Mouse (Mus musculus) forebrain, postnatal 0 days (tissue): Measurements from ENCODE around the gene Etv2. TPM values are rescaled to one million over a fixed set of nuclear protein-coding genes. Genes with fewer than 3 reads are reported as not detected.

Experiments used
- ATAC-seq: fragments of 200-750 bp; cut with Nextera tagmentation; 2 replicates; pipeline ENCODE4 v1.8.0; 2017; ENCODE audit warnings: mild to moderate bottlenecking, moderate library complexity
- DNase-seq: peaks from one replicate; pipeline ENCODE4 v3.0.0-alpha.2; 2015
- H3K27ac ChIP-seq: fragments of 300-500 bp; sonication (generic); 2 replicates; pipeline ENCODE4 v1.5.1; 2014; ENCODE audit warnings: low read depth, mild to moderate bottlenecking, antibody characterized with exemption, low read length, moderate library complexity, mixed read lengths
- H3K27me3 ChIP-seq: fragments of 300-500 bp; sonication (generic); 2 replicates; pipeline ENCODE4 v1.6.1; 2014; ENCODE audit warnings: mild to moderate bottlenecking, low read length, mixed read lengths; ENCODE audit not compliant: insufficient read depth
- H3K36me3 ChIP-seq: fragments of 300-500 bp; sonication (generic); 2 replicates; pipeline ENCODE4 v1.6.1; 2014; ENCODE audit warnings: mild to moderate bottlenecking, moderate library complexity; ENCODE audit not compliant: insufficient read depth
- H3K4me1 ChIP-seq: fragments of 300-500 bp; sonication (generic); 2 replicates; pipeline ENCODE4 v1.6.1; 2014; ENCODE audit warnings: antibody characterized with exemption; ENCODE audit not compliant: insufficient read depth
- H3K4me2 ChIP-seq: fragments of 300-500 bp; sonication (generic); 2 replicates; pipeline ENCODE4 v1.6.1; 2014; ENCODE audit warnings: low read depth, mild to moderate bottlenecking, moderate library complexity
- H3K4me3 ChIP-seq: fragments of 300-500 bp; sonication (generic); 2 replicates; pipeline ENCODE4 v1.5.1; 2014; ENCODE audit warnings: low read depth, low read length, mixed read lengths
- H3K9ac ChIP-seq: fragments of 300-500 bp; sonication (generic); 2 replicates; pipeline ENCODE4 v1.6.1; 2014; ENCODE audit warnings: mild to moderate bottlenecking
- H3K9me3 ChIP-seq: fragments of 300-500 bp; sonication (generic); 2 replicates; pipeline ENCODE4 v1.6.1; 2016; ENCODE audit warnings: low read length
- CTCF ChIP-seq: sonication (generic); IDR thresholded peaks from 2 replicates; pipeline ENCODE4 v1.5.1; 2016; ENCODE audit warnings: antibody characterized with exemption, control low read depth, low read depth
- WGBS: fragments of 180-500 bp; shearing (Covaris S2); extraction: QIAGEN DNeasy Blood & Tissue Kit; methylation state at CpG from one replicate; pipeline ENCODE4 v1.1.7; 2014; 5-methylcytosine and 5-hydroxymethylcytosine counted together
- polyA plus RNA-seq: library from polyadenylated mRNA; unstranded; fragments of >200 nt; fragmentation: Nextera tagmentation; extraction: Ambion mirVana; gene quantifications from 2 replicates; pipeline ENCODE4 v1.2.1, GENCODE M21; 2015
- total RNA-seq: library from RNA; depleted of rRNA; stranded (reverse); fragments of >200 nt; gene quantifications from 2 replicates; pipeline ENCODE4 v1.2.3, GENCODE M21; 2014

Gene Etv2
- total and polyA plus RNA-seq, 2 experiments from 2014 or later = not detected

GRCm38 (mm10) chr7:30613529-30614112 is 22.0 kb downstream of the Etv2 start:
- Histone ChIP-seq H3K4me3 (no peak overlapping the region), H3K9ac (no peak overlapping the region), H3K9me3 (no peaks in the 10 kb centered on the region), H3K4me1 (no peaks in the 10 kb centered on the region), H3K27ac (no peak overlapping the region), H3K36me3 (peaks cover 24% of the 10 kb centered on the region; the same call in 1 of the 2 replicates), H3K4me2 (no peak overlapping the region), H3K27me3 (no peaks in the 10 kb centered on the region)
- TF ChIP-seq CTCF = peak; percentile 64
- DNase-seq (peak; percentile 27), ATAC-seq (no peak)
- 21% methylated on average over 14 of the region's 14 CpGs for WGBS

GRCm38 (mm10) chr7:30612654-30613402 is 22.8 kb downstream of the Etv2 start, which contains the start of gene Upk1a:
TSS of gene Upk1a (minus strand) at chr7:30612847.
- Histone ChIP-seq H3K9me3 (no peaks in the 10 kb centered on the region), H3K27me3 (no peaks in the 10 kb centered on the region), H3K36me3 (peaks cover 16% of the 10 kb centered on the region; the same call in 1 of the 2 replicates), H3K9ac (no peak within 1 kb of the TSS), H3K4me3 (no peak within 1 kb of the TSS), H3K4me1 (no peaks in the 10 kb centered on the region), H3K27ac (no peak within 1 kb of the TSS), H3K4me2 (no peak within 1 kb of the TSS)
- no peak for TF ChIP-seq CTCF
- WGBS = 76% methylated on average over 8 of the region's 8 CpGs
- DNase-seq (no peak), ATAC-seq (no peak)

DNA sequence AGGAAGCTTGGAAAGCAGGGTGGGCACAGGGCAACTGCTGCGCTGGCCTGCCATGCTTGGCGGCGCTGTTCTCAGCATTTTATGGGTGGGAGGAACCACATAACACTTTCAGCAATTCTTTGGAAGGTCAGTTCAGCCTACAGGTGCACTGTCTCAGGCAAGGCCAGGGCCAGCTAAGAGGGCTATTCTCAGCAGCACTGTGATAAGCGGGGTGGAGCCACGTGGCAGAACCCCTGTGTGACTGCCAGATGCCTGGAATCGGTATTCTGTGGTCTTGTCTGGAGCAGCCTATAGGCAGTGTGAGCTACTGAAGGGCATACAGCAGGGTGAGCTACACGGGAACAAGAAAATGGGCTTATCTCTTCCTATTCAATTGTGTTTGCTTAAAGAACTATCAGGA is 25.6 kb downstream of the Etv2 start:
- Histone ChIP-seq H3K9ac (no peak overlapping the region), H3K4me3 (no peak overlapping the region), H3K4me1 (no peaks in the 10 kb centered on the region), H3K4me2 (no peak overlapping the region), H3K36me3 (no peaks in the 10 kb centered on the region), H3K27me3 (no peaks in the 10 kb centered on the region), H3K27ac (no peak overlapping the region), H3K9me3 (no peaks in the 10 kb centered on the region)
- no peak for TF ChIP-seq CTCF
- WGBS = 65% methylated on average over 7 of the region's 7 CpGs
- DNase-seq (no peak), ATAC-seq (no peak)

DNA sequence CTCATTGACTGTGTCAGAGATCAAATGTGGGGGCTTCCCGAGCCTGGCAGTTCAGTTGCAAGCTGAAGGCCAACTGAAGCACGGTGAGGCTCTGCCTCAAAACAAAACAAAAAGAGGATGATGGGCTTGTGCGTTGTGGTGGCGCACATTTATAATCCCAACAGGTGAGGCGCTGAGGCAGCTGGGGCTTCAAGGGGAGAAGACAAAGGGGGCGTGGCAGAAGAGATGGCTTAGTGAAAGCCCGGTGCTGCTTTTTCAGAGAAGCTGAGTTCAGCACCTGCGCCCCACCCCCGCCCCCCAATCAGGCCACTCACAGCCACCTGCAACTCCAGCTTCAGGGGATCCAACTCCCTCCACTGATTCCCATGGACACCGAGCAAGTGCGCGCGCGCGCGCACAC is 27.2 kb downstream of the Etv2 start:
- H3K27ac ChIP-seq = no peak overlapping the region
- no peaks in the 10 kb centered on the region for H3K36me3 ChIP-seq
- WGBS = 50% methylated on average over 16 of the region's 16 CpGs
- ATAC-seq (no peak), DNase-seq (no peak)
- H3K9me3 ChIP-seq = no peaks in the 10 kb centered on the region
- TF ChIP-seq CTCF = no peak
- H3K27me3 ChIP-seq = no peaks in the 10 kb centered on the region
- H3K9ac ChIP-seq = no peak overlapping the region
- no peak overlapping the region for H3K4me2 ChIP-seq
- H3K4me1 ChIP-seq = no peaks in the 10 kb centered on the region
- no peak overlapping the region for H3K4me3 ChIP-seq

DNA sequence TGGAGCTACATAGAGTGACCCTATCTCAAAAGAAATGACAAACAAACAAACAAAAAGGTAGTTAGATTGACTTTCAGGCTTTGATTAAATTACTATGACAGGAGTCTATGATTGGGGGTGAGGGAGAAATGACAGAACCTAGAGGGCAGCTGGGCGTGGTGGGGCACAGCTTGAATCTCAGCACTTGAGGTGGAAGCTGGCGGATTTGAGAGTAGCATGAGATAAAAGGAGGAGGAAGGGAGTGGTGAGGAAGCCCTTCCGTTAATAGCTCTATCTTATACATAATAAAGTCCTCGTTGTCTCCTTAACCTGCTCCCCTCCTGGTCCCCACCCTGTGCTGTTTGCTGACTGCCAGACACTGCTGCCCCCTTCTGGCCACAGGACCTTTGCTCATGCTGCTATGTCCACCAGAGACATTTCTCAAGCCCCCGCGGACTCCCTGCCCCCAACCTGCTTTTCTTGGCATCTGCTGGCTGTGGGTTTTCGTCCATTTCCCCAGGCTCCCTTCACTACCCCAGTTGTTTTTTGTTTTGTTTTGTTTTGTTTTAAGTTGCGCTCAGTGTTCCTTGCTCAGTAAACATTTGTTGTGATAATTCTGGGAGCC is 27.8 kb downstream of the Etv2 start:
- no peak overlapping the region for H3K4me3 ChIP-seq
- WGBS = 29% methylated on average over 8 of the region's 8 CpGs

DNA sequence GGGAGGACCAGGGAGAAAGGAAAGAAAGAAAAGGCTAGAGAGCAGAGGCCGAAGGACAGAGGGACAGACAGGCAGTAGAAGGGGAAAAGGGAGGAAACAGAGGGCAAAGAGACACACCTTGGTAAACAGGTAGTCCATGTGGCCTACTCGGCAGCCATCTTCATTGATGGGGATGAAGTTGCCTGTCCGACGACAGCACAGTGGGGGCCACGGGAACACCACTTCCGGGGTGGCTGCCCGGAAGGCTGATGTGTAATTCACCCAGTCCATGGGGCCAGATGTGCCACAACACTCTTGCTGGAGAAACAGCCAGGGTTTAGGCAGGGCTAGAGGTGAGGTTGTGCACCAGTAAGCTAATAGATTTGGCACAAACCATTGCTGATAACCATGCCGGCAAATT is 30.7 kb downstream of the Etv2 start:
- TF ChIP-seq CTCF = no peak
- 86% methylated on average over 8 of the region's 8 CpGs for WGBS

More for the DNA sequence above, 27.8 kb downstream of the Etv2 start:
- no peaks in the 10 kb centered on the region for H3K9me3 ChIP-seq
- H3K9ac ChIP-seq = no peak overlapping the region
- H3K27me3 ChIP-seq = no peaks in the 10 kb centered on the region
- peak; percentile 61 for TF ChIP-seq CTCF
- ATAC-seq = peak; percentile 42; the same call in 1 of the 2 replicates
- H3K4me1 ChIP-seq = no peaks in the 10 kb centered on the region
- no peak for DNase-seq
- no peaks in the 10 kb centered on the region for H3K36me3 ChIP-seq
- H3K27ac ChIP-seq = no peak overlapping the region
- no peak overlapping the region for H3K4me2 ChIP-seq

DNA sequence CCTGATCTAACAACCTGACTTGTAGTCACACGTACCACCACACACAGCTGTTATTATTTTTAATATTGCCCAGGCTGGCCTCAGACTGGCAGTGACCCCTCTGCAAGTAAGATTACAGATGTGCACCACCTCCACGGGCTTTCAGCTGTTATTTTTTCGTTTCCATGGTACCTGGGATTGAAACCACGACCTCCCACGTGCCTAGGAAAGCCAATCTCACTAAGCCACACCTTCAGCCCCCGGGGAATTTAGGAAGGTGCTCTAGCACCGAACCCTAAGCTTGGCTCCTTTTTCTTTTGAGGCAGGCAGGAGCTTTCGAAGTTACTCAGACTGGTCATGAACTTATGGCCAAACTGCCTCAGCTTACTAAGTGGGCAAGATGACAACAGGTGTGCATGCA is 31.2 kb downstream of the Etv2 start:
- Histone ChIP-seq H3K36me3 (no peaks in the 10 kb centered on the region), H3K9ac (no peak overlapping the region), H3K27me3 (no peaks in the 10 kb centered on the region), H3K4me1 (peaks cover 8% of the 10 kb centered on the region; the same call in 1 of the 2 replicates), H3K4me3 (no peak overlapping the region), H3K4me2 (no peak overlapping the region), H3K9me3 (no peaks in the 10 kb centered on the region), H3K27ac (no peak overlapping the region)
- no peak for ATAC-seq
- TF ChIP-seq CTCF = no peak
- DNase-seq = no peak
- WGBS = 60% methylated on average over 8 of the region's 8 CpGs

More for the DNA sequence above, 30.7 kb downstream of the Etv2 start:
- Histone ChIP-seq H3K36me3 (no peaks in the 10 kb centered on the region), H3K4me2 (no peak overlapping the region), H3K4me1 (0 out of 2 replicates have a peak, but pooled peaks cover 4% of the 10 kb centered on the region), H3K4me3 (no peak overlapping the region), H3K9me3 (no peaks in the 10 kb centered on the region), H3K9ac (no peak overlapping the region), H3K27ac (no peak overlapping the region), H3K27me3 (no peaks in the 10 kb centered on the region)
- DNase-seq (no peak), ATAC-seq (no peak)
